Mouse (Mus musculus) heart, postnatal 0 days (tissue): ENCODE measurements at regions not wholly inside any gene's neighbourhood (a gene's known extent, or its start where the extent isn't known, plus 50 kb on each side); places are given as distances from the start of the nearest gene placed in this dataset.

Source experiments
- CTCF ChIP-seq: IDR thresholded peaks from 2 replicates; pipeline ENCODE4 v1.5.1; 2016; ENCODE audit warnings: antibody characterized with exemption, control low read depth, low read depth
- EP300 ChIP-seq: IDR thresholded peaks from 2 replicates; pipeline ENCODE4 v1.6.1; 2016; ENCODE audit warnings: antibody characterized with exemption, low read depth

DNA sequence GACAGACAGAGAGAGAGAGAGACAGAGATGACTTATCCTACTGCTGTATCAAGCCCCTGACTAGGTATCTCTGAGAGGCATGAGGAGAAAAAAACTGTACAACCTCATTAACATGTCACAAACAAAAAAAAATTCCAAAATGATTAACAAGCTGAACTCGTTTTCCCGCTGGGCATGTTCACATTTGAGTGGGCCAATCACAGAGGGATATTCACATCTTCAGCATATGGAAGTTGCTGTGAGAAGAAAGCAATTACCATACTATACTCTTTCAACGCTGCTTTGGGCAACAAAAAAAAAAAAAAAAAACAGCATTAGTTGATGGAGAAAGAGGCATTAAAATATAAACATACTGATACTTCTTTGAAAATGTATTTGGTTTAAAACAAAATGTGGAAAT, 148.8 kb upstream of the Negr1 start:
- TF ChIP-seq EP300 (no peak), CTCF (no peak)
